Mouse (Mus musculus) hindbrain, postnatal 0 days (tissue): ENCODE results near the gene Tldc2. TPM values are rescaled to one million over a fixed set of nuclear protein-coding genes. Genes with fewer than 3 reads are reported as not detected.

Experiments used
- ATAC-seq: fragments of 200-750 bp; cut with Nextera tagmentation; 2 replicates; pipeline ENCODE4 v1.8.0; 2017; ENCODE audit warnings: mild to moderate bottlenecking, moderate TSS enrichment, moderate library complexity
- DNase-seq: peaks from one replicate; pipeline ENCODE4 v3.0.0-alpha.2; 2015; ENCODE audit warnings: low spot score
- H3K27ac ChIP-seq: fragments of 300-500 bp; sonication (generic); 2 replicates; pipeline ENCODE4 v1.5.1; 2014; ENCODE audit warnings: mild to moderate bottlenecking
- H3K27me3 ChIP-seq: fragments of 300-500 bp; sonication (generic); 2 replicates; pipeline ENCODE4 v1.6.1; 2014; ENCODE audit warnings: low read length, mixed read lengths; ENCODE audit not compliant: insufficient read depth
- H3K36me3 ChIP-seq: fragments of 300-500 bp; sonication (generic); 2 replicates; pipeline ENCODE4 v1.6.1; 2014; ENCODE audit warnings: low read length, mixed read lengths; ENCODE audit not compliant: insufficient read depth
- H3K4me1 ChIP-seq: fragments of 300-500 bp; sonication (generic); 2 replicates; pipeline ENCODE4 v1.6.1; 2014; ENCODE audit warnings: antibody characterized with exemption, low read length, mixed read lengths; ENCODE audit not compliant: insufficient read depth
- H3K4me2 ChIP-seq: fragments of 300-500 bp; sonication (generic); 2 replicates; pipeline ENCODE4 v1.6.1; 2014; ENCODE audit warnings: low read depth, mild to moderate bottlenecking, low read length, moderate library complexity, mixed read lengths
- H3K4me3 ChIP-seq: fragments of 300-500 bp; sonication (generic); 2 replicates; pipeline ENCODE4 v1.5.1; 2014; ENCODE audit warnings: low read length
- H3K9ac ChIP-seq: fragments of 300-500 bp; sonication (generic); replicated peaks from 2 replicates; pipeline ENCODE4 v1.6.1; 2014; ENCODE audit warnings: mild to moderate bottlenecking, low read length, moderate library complexity, mixed read lengths
- H3K9me3 ChIP-seq: fragments of 300-500 bp; sonication (generic); 2 replicates; pipeline ENCODE4 v1.6.1; 2016; ENCODE audit warnings: low read length, mixed read lengths
- CTCF ChIP-seq: IDR thresholded peaks from 2 replicates; pipeline ENCODE4 v1.5.1; 2016; ENCODE audit warnings: antibody characterized with exemption, control low read depth, low read depth
- WGBS: fragments of 180-500 bp; shearing (Covaris S2); extraction: QIAGEN DNeasy Blood & Tissue Kit; methylation state at CpG from one replicate; pipeline ENCODE4 v1.1.7; 2014; 5-methylcytosine and 5-hydroxymethylcytosine counted together
- polyA plus RNA-seq: library from polyadenylated mRNA; unstranded; fragments of >200 nt; fragmentation: Nextera tagmentation; extraction: Ambion mirVana; gene quantifications from 2 replicates; pipeline ENCODE4 v1.2.1, GENCODE M21; 2015
- total RNA-seq: library from RNA; depleted of rRNA; stranded (reverse); fragments of >200 nt; gene quantifications from 2 replicates; pipeline ENCODE4 v1.2.3, GENCODE M21; 2014

Gene Tldc2
- total and polyA plus RNA-seq, 2 experiments from 2014 or later: 0.43 TPM; not detected in 1

DNA sequence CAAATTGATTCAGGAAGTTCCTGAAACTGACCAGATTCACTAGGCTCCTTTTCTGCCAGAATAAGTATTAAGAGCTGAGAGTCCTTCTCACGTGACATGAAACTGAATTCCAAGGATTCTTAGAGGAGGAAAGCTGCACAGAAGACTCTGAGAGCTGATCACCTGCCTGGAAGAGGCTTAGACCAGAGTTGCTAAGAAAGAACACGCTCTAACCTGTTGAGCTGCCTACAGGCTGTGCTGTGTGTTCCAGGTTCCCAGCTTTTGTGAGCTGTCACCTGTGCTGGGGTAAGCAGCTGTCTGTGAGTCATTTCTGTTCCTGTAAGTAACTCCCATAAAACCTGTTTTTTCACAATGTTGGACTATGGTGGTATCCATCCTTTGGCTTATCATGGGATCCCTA, 40.9 kb upstream of the Tldc2 start:
- H3K27me3 ChIP-seq: no peaks in the 10 kb centered on the region
- no peaks in the 10 kb centered on the region for H3K9me3 ChIP-seq
- peaks cover 29% of the 10 kb centered on the region for H3K4me1 ChIP-seq
- H3K4me2 ChIP-seq: no peak overlapping the region
- TF ChIP-seq CTCF: no peak
- no peak overlapping the region for H3K27ac ChIP-seq
- H3K36me3 ChIP-seq: peaks cover 22% of the 10 kb centered on the region; the same call in 1 of the 2 replicates
- whole genome bisulfite sequencing: 96% methylated on average over 2 of the region's 2 CpGs
- no peak overlapping the region for H3K4me3 ChIP-seq
- DNase-seq: no peak
- no peak overlapping the region for H3K9ac ChIP-seq
- ATAC-seq: no peak

DNA sequence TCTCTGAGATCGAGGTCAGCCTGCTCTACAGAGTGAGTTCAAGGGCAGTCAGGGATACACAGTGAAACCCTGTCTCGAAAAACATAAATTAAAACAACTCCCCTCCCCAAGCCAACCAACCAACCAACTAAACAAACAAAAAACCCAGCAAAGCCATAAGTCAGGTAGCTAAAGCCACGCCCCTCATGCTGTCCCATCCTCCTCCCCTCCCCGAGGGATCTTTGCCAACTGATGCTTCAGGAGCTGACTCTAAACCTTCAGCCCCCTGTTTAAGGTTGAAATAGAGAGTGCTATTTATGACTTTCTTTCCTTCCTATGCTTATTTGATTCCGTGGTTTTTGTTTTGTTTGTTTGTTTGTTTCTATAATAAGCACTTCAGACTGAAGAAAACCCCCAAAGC, 39.9 kb upstream of the Tldc2 start:
- no peak overlapping the region for H3K4me2 ChIP-seq
- WGBS: 93% methylated on average over 5 of the region's 5 CpGs
- DNase-seq: no peak
- no peak overlapping the region for H3K9ac ChIP-seq
- H3K4me1 ChIP-seq: peaks cover 33% of the 10 kb centered on the region
- no peak overlapping the region for H3K4me3 ChIP-seq
- no peak overlapping the region for H3K27ac ChIP-seq
- no peak for TF ChIP-seq CTCF
- no peaks in the 10 kb centered on the region for H3K9me3 ChIP-seq
- no peaks in the 10 kb centered on the region for H3K27me3 ChIP-seq
- ATAC-seq: no peak
- H3K36me3 ChIP-seq: peaks cover 17% of the 10 kb centered on the region; the same call in 1 of the 2 replicates

- no peaks in the 10 kb centered on the region for H3K27me3 ChIP-seq
- DNase-seq (peak; percentile 64), ATAC-seq (no peak; the same call in 1 of the 2 replicates)
- WGBS: 38% methylated on average over 13 of the region's 13 CpGs
- no peak for TF ChIP-seq CTCF
- 0 out of 2 replicates have a peak overlapping the region, but pooled peaks have one; percentile 18 for H3K9ac ChIP-seq
- H3K27ac ChIP-seq: peak overlapping the region; percentile 83
- no peak overlapping the region for H3K4me3 ChIP-seq
- no peaks in the 10 kb centered on the region for H3K9me3 ChIP-seq
- H3K36me3 ChIP-seq: peaks cover 24% of the 10 kb centered on the region; the same call in 1 of the 2 replicates
- no peak overlapping the region for H3K4me2 ChIP-seq
- peaks cover 33% of the 10 kb centered on the region for H3K4me1 ChIP-seq
Measured at GRCm38 (mm10) chr2:157048395-157049181, 38.3 kb upstream of the Tldc2 start.

DNA sequence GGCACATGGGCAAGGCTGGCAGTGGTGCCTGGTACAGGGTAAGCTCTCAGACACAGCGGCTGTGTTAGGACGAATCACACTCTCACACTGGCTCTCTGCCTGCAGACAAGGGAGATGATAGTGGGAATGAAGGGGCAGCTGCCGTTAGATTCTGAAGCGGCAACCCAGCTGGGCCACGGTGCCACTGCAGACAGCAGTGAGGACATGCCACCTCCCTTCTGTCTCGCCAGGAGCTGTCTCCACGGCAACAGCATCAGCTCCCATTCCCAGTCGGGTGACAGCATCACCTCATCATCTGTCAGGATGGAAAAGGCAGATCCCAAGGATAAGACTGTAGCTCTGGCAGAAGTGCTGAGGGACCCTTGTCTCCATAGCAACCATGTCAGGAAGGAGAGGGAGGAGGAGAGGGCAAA, 37.0 kb upstream of the Tldc2 start:
- 14% methylated on average over 8 of the region's 8 CpGs for WGBS
- DNase-seq (peak; percentile 92), ATAC-seq (peak; percentile 91)
- H3K4me1 ChIP-seq: peaks cover 38% of the 10 kb centered on the region
- H3K9ac ChIP-seq: 0 out of 2 replicates have a peak overlapping the region, but pooled peaks have one; percentile 18
- no peaks in the 10 kb centered on the region for H3K9me3 ChIP-seq
- no peak for TF ChIP-seq CTCF
- peaks cover 22% of the 10 kb centered on the region; the same call in 1 of the 2 replicates for H3K36me3 ChIP-seq
- no peaks in the 10 kb centered on the region for H3K27me3 ChIP-seq
- no peak overlapping the region for H3K4me3 ChIP-seq
- H3K4me2 ChIP-seq: 0 out of 2 replicates have a peak overlapping the region, but pooled peaks have one; percentile 11
- peak overlapping the region; percentile 83 for H3K27ac ChIP-seq

GRCm38 (mm10) chr2:157052448-157052847, 34.4 kb upstream of the Tldc2 start:
- DNase-seq (no peak), ATAC-seq (no peak)
- Histone ChIP-seq H3K9ac (no peak overlapping the region), H3K36me3 (peaks cover 16% of the 10 kb centered on the region; the same call in 1 of the 2 replicates), H3K4me1 (peaks cover 41% of the 10 kb centered on the region), H3K27ac (peak overlapping the region; percentile 32; the same call in 1 of the 2 replicates), H3K9me3 (no peaks in the 10 kb centered on the region), H3K4me2 (no peak overlapping the region), H3K4me3 (no peak overlapping the region), H3K27me3 (no peaks in the 10 kb centered on the region)
- 71% methylated on average over 8 of the region's 8 CpGs for WGBS
- no peak for TF ChIP-seq CTCF

DNA sequence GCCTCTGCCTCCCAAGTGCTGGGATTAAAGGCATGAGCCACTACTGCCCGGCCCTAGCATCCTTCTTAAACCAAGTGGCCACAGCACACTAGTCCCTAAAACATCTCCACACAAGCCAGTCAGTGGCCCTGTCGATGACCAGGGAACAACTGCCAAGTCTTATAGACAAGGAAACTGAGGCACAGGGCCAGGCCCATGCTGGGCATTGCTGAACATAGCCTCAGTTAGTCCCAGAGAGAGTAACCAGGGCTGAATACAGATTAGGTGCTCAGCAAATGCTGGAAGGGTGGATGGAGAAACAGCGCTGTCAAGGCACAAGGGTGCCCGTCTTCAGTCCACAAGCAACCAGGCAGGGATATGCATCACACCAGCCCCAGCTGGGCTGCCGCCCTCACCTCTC, 33.7 kb upstream of the Tldc2 start:
- H3K36me3 ChIP-seq: peaks cover 22% of the 10 kb centered on the region
- H3K9me3 ChIP-seq: no peaks in the 10 kb centered on the region
- ATAC-seq: no peak

GRCm38 (mm10) chr2:157053787-157054186, 33.1 kb upstream of the Tldc2 start:
- whole genome bisulfite sequencing: 74% methylated on average over 4 of the region's 4 CpGs
- ATAC-seq (no peak), DNase-seq (no peak)
- Histone ChIP-seq H3K4me1 (peaks cover 35% of the 10 kb centered on the region), H3K9me3 (no peaks in the 10 kb centered on the region), H3K4me2 (no peak overlapping the region), H3K36me3 (peaks cover 22% of the 10 kb centered on the region), H3K27ac (peak overlapping the region; percentile 61; the same call in 1 of the 2 replicates), H3K27me3 (no peaks in the 10 kb centered on the region), H3K4me3 (no peak overlapping the region), H3K9ac (no peak overlapping the region)
- TF ChIP-seq CTCF: peak; percentile 41

More for the DNA sequence above, 33.7 kb upstream of the Tldc2 start:
- peaks cover 34% of the 10 kb centered on the region for H3K4me1 ChIP-seq
- no peak for DNase-seq
- H3K4me2 ChIP-seq: no peak overlapping the region
- H3K27me3 ChIP-seq: no peaks in the 10 kb centered on the region
- H3K4me3 ChIP-seq: no peak overlapping the region
- no peak for TF ChIP-seq CTCF
- H3K9ac ChIP-seq: no peak overlapping the region
- no peak overlapping the region for H3K27ac ChIP-seq
- 83% methylated on average over 5 of the region's 5 CpGs for WGBS
